Mouse (Mus musculus) cerebellum, adult 18-20 months (tissue): ENCODE results near the gene Gm21981.
"Not testable (repeated sequence)": the region's sequence is repeated elsewhere in the genome, so short reads cannot be mapped to it uniquely, and the experiment has no call there.

Source experiments
- DNase-seq, 2 experiments: peaks; one replicate each; pipeline ENCODE4 v3.0.0; 2021

Gene Gm21981

GRCm38 (mm10) chr17:47663009-47663713, 31.1 kb downstream of the Gm21981 start:
- no peak for DNase-seq

GRCm38 (mm10) chr17:47658741-47659243, 35.5 kb downstream of the Gm21981 start:
- DNase-seq = no peak

GRCm38 (mm10) chr17:47657901-47658300, 36.4 kb downstream of the Gm21981 start:
- no peak for DNase-seq

- no peak for DNase-seq
Observed at GRCm38 (mm10) chr17:47655697-47656096, 38.6 kb downstream of the Gm21981 start.

GRCm38 (mm10) chr17:47654346-47654745, 39.9 kb downstream of the Gm21981 start:
- DNase-seq = not testable (repeated sequence)

- no peak for DNase-seq
Observed at GRCm38 (mm10) chr17:47651953-47652352, 42.3 kb downstream of the Gm21981 start.

- DNase-seq = no peak
Observed at GRCm38 (mm10) chr17:47648966-47649365, 45.3 kb downstream of the Gm21981 start.

- peak; percentile 16 to 33 for DNase-seq
Observed at GRCm38 (mm10) chr17:47646683-47647082, 47.6 kb downstream of the Gm21981 start.

- no peak for DNase-seq
Observed at GRCm38 (mm10) chr17:47642992-47643391, 51.3 kb downstream of the Gm21981 start.
